Mouse (Mus musculus): ENCODE measurements around the gene Cfl1.

The Cfl1 gene

DNA sequence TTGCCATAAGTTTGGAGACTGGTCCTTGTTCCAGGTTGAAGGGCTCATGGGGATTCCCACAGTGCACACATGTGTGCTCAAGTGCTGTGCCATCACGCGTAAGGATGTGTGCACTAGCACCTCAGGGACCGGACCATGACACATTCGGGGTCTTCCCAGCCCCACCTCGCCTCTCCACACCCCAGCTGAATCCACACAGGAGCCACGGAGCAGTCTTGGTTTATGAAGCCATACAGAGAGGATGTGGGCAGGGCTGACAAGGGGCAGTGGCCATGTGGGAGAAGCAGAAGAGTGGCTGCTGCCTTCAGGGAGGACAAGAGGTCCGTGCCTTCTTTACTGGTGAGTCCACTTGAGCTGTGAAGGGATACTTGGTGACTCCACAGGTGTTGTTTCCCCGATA, 25.2 kb upstream of the Cfl1 start:
- DNase-seq (ENCODE audit: low spot score): no peak

DNA sequence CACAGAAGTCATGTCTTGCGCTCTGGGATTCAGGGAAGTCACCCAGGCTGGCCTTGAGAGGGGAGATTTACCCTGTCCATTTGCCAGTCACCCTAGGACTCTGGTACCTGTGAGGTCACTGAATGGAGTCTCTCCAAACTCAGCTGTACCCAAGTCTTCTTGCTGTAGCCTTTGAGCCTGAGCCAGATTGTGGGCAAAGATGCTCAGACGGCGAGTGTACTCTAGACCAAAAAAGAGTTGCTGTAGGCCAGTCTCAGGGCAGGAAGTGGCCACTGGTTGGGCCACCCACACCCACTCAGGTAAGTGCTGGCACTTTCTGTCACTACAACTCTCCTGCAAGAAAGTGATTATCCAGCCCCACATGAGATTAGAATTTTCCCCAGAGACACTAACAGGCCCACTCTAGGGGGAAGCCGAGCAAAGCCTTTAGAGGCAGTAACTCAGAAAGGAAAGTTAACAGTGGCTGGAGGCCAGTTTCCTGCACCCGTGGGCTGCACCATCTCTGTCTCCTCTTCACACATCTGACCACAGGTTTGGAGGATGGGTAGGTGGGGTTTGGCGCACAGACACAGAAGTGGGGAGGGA, 23.2 kb upstream of the Cfl1 start:
- no peak for DNase-seq (ENCODE audit: low spot score)

DNA sequence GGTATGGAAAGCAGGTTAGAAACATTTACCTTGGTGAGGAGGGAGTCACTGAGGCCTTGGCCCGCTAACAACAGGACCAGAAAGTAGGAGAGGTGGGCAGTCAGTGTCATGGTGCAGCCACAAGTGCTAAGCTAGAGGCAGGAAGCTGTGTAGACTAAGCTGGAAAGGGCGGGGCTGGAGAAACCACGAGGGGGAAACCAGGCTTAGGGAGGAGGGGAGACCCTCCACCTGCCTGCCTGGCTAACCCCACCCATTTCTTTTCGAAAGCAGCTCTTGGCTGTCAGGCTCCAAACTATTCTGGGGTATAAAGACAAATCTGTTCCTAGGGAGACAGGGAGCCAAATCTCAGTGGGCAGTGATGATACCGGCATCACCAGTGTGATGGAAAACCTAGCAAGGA, 21.9 kb upstream of the Cfl1 start, which contains the start of gene Ctsw:
Gene Ctsw (minus strand): TSS at position 134 of the 400 bp plus-strand sequence.
- DNase-seq (ENCODE audit: low spot score): no peak

- DNase-seq (ENCODE audit: low spot score): no peak
Measured at GRCm38 (mm10) chr19:5471846-5472245, 18.4 kb upstream of the Cfl1 start.

DNA sequence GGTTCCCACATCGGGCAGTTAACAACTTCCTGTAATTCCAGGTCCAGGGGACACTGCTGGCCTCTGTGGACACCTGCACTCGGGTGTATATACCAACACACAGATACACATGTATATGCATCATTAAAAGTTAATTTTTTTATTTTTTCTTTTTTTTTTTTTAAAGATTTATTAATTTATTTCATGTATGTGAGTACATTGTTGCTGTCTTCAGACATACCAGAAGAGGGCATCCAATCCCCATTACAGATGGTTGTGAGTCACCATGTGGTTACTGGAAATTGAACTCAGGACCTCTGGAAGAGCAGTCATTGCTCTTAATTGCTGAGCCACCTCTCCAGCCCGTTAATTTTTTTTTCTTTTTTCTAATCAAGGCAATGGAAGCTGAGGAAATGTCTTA, 17.4 kb upstream of the Cfl1 start:
- DNase-seq (ENCODE audit: low spot score): no peak

GRCm38 (mm10) chr19:5473720-5474119, 16.5 kb upstream of the Cfl1 start, which contains the start of gene Efemp2:
Efemp2 (plus strand) TSS chr19:5473954.
- no peak for DNase-seq (ENCODE audit: low spot score)

- DNase-seq (ENCODE audit: low spot score): no peak
Measured at GRCm38 (mm10) chr19:5474281-5475068, 15.8 kb upstream of the Cfl1 start.

- DNase-seq (ENCODE audit: low spot score): no peak
Measured at GRCm38 (mm10) chr19:5475069-5475714, 15.1 kb upstream of the Cfl1 start.

- DNase-seq (ENCODE audit: low spot score): no peak
Measured at GRCm38 (mm10) chr19:5477004-5477667, 13.1 kb upstream of the Cfl1 start.

GRCm38 (mm10) chr19:5477668-5478300, 12.5 kb upstream of the Cfl1 start:
- DNase-seq (ENCODE audit: low spot score): no peak

DNA sequence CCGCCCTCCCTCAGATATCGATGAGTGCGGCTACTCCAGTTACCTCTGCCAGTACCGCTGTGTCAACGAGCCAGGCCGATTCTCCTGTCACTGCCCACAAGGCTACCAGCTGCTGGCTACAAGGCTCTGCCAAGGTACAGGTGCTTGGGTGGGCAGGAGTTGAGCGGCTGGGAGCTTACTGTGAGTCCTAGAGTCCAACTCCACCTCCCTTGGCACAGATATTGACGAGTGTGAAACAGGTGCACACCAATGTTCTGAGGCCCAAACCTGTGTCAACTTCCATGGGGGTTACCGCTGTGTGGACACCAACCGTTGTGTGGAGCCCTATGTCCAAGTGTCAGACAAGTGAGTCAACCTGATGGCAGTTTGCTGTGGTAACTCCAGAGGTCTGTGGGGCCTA, 10.2 kb upstream of the Cfl1 start:
- DNase-seq (ENCODE audit: low spot score): no peak

DNA sequence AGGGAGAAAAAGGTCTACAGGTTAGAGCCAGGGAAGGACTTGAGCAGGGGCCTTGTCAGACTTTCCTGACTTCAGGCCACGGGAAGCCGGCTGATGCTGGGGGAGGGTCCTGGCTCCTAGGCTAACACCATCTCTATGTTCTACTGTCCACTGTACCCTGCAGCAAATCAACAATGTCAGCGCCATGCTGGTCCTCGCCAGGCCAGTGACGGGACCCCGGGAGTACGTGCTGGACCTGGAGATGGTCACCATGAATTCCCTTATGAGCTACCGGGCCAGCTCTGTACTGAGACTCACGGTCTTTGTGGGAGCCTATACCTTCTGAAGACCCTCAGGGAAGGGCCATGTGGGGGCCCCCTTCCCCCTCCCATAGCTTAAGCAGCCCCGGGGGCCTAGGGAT, 8.9 kb upstream of the Cfl1 start:
- DNase-seq (ENCODE audit: low spot score): no peak

DNA sequence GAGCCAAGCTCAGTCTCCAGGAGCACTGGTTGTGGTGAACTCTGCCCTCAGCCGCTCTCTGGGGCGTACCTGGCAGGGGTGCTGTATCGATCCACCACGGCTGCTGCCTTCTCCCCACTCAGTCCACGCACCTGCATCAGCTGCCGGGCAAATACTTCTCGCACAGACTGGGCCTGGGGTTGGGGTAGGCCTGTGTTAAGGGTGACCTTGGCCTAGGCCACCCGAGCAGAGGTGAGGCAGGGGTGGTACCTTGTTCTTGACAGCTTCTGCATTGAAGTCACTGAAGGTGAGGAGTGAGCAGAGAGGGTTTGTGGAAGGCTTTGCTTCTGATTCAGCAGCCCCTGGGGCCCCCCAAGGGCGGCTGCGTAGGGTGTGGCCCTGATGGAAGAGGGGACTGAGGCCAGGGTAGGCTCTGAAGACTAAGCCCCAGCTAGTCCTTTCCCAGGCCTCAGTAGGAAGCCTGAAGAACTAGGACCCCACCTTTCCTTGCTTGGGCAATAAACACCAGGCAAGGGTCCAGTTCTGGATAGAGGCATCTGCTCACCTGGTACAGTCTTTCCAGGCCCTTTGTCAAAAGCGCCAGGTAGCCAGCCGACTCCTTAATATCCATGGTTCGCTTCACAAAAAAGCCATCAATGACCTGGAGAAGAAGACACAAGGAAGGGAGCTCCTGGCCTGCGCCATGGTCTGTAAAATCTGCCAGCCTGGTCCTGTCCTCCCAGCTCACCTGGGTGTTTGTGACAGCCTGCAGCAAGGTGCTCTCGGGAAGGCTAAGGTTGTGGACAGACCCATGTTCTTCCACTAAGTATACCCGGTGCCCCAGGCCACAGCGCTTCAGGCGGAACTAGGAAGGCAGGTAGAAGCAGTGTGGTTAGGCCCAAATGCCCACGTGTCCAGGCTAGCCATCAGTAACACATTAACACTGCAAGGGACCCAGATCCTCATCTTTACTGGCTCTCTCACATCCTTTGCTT, 6.6 kb upstream of the Cfl1 start:
- no peak for DNase-seq (ENCODE audit: low spot score)

GRCm38 (mm10) chr19:5484496-5484895, 5.8 kb upstream of the Cfl1 start:
- no peak for DNase-seq (ENCODE audit: low spot score)

DNA sequence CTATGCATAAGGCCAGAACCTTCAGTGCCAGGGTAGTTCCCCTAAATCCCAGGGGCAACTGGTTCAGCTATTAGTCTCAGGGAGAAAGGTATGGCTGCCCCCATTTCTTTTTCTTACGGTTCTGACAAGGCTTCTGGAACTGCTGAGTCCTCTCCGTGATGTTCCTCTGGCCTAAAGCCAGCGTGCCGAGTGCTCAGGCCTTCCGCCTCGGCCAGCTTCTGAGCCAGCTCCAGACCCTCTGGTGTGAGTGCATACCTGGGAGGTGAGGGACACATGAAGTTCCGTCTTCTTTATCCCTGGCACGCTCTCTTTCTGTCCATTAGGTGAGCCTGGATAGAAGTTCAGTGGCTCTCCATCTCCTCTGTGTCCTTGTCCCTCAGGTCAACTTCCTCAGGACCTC, 4.9 kb upstream of the Cfl1 start:
- DNase-seq (ENCODE audit: low spot score): no peak

DNA sequence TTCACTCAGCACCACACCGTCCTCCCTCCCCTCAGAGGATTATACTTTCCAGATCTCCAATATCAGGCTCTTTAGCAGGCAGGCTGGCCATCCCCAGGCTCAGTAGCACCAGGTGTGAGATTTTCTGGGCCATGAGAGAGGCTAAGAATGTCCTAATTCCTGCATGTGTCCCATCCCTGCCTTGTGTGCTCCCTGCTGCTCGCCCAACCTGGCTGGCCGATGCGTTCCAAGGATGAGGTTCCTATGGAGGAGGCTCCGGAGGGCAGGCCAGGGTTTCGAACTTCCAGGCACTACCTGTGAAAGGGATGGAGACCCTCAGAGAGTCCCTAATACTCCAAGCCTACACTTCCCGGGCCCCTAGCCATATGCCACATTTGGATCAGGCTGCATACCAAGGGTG, 4.4 kb upstream of the Cfl1 start:
- DNase-seq (ENCODE audit: low spot score): no peak

DNA sequence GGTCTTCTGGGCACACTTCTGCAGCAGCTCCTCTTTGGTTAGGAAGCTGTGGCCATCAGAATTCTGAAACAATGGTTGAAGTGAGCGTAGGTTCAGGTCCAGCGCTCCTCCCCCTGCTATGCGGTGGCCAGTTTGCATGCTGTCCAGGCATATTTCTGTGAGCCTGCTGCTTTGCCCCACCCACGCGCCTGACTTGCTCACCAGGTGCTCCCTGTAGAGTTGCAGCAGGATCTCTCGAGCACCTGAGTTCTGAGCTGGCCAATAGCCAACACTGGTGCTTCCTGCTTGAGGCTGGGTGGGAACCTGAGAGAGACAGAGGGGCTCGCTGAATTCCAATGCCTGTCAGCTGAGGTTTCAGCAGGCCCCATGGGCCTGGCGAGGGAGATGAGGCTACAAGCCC, 4.0 kb upstream of the Cfl1 start:
- no peak for DNase-seq (ENCODE audit: low spot score)

GRCm38 (mm10) chr19:5486771-5487170, 3.5 kb upstream of the Cfl1 start:
- DNase-seq (ENCODE audit: low spot score): no peak

- DNase-seq (ENCODE audit: low spot score): peak; percentile 92
Measured at GRCm38 (mm10) chr19:5487768-5488550, 2.3 kb upstream of the Cfl1 start, which contains the start of gene Mus81. Mus81 (minus strand) TSS chr19:5488402.

Measured in spleen, adult 12 weeks (tissue).